Mouse (Mus musculus): ENCODE results near the gene Nr2e1. TPM values are rescaled to one million over a fixed set of nuclear protein-coding genes. Genes with fewer than 3 reads are reported as not detected.

The Nr2e1 gene
- polyA plus RNA-seq, 1 experiment from 2014 or later: 117 TPM

DNA sequence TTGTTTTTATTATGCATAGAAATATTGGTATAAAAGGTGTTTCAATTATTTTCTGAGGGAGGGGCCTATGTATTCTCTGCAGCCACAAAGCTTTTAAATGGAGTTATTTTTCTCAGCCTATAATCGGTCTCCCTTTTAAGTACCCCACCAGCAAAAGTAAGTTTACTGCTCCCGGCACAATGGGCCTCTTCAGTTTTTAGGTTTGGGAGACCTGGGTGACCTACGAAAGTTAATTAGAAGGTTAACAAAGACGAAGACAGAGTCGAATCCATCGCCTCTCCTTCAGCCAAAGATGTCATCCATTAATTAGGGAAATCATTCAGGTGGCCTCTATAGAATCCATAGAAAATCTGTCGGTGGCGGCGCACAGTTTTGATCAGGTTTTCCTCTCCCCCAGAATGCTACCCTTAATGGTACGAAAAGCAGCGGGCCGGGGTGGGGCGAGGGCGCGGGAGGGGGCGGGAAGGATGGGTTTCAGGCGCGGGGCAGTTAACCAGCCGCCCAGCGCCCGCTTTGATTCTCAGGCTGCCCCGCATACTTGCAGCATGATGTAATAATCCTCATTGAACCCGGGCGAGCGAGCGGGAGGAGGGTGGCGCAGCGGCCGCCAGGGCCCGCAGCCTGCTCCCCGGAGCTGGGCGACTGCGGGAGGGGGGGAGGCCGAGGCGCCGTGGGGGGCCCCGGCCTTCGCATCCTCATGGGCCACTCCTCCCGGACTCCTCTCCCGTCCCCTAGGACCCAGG is 30.4 kb upstream of the Nr2e1 start:
- DNase-seq (ENCODE audit: low spot score) (peak; percentile 95), ATAC-seq (replicated peaks; ENCODE audit: low FRiP score) (peak; percentile 87)
- Histone ChIP-seq H3K4me1 (replicated peaks; ENCODE audit: control insufficient read depth, insufficient read depth, low read length) (peaks cover 23% of the 10 kb centered on the region), H3K27ac (ENCODE audit: low read depth, low read length) (peak overlapping the region; percentile 68), H3K4me3 (ENCODE audit: low read depth, low read length) (peak overlapping the region; percentile 28), H3K9me3 (ENCODE audit: control insufficient read depth, low read length) (no peaks in the 10 kb centered on the region), H3K9ac (ENCODE audit: low read length) (peak overlapping the region; percentile 58; the same call in 1 of the 2 replicates), H3K27me3 (ENCODE audit: control insufficient read depth, insufficient read depth, low read length) (no peaks in the 10 kb centered on the region; the same call in none of the 2 replicates), H3K4me2 (ENCODE audit: low read depth, low read length, severe bottlenecking) (peak overlapping the region; percentile 51), H3K36me3 (ENCODE audit: control insufficient read depth, insufficient read depth, low read length) (no peaks in the 10 kb centered on the region)
- under 1% methylated on average over 39 of the region's 40 CpGs for WGBS

DNA sequence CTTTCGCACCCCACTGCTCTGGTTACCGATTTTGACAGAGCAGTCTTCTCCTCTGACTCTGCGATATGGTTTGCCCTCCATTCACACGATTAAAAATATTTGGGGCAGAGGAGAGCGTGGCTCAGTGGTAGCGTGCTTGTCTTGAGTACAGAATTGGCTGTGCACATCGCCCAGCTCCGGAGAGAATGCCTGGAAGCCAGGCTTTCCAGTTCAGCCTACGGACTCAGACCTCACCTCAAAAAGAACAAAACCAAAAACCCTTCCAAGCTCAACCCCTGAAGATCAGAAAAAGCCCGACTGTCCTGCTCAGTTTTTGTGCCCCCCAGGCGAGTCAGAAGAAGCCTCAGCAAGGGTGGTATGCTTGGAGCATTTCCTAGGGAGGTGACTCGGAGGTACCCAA is 29.6 kb upstream of the Nr2e1 start:
- no peak for ATAC-seq (replicated peaks; ENCODE audit: low FRiP score)
- no peak overlapping the region for H3K4me3 ChIP-seq (ENCODE audit: low read depth, low read length)
- peak overlapping the region; percentile 68 for H3K27ac ChIP-seq (ENCODE audit: low read depth, low read length)

DNA sequence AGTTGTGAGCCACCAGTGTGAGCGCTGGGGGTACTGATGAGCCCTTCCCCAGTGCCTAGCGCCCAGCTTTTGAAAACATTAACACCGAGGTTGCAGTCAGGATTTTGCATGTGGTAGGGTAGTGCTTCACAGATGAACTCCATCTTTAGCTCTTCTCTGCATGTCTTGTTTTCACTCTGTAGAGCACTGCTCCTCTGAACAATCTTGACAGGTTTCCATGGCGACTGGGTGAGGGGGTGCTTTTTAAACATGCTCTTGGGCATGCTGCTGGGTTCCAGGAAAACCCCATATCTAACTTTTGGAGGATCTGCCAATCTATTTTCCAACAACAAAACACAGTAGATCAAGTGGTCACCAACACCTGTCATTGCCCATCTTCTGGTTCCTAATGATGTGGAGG is 23.3 kb upstream of the Nr2e1 start:
- H3K9me3 ChIP-seq (ENCODE audit: control insufficient read depth, low read length): peaks cover 8% of the 10 kb centered on the region
- no peak for DNase-seq (ENCODE audit: low spot score)
- no peak overlapping the region for H3K27ac ChIP-seq (ENCODE audit: low read depth, low read length)
- H3K4me3 ChIP-seq (ENCODE audit: low read depth, low read length): no peak overlapping the region
- H3K36me3 ChIP-seq (ENCODE audit: control insufficient read depth, insufficient read depth, low read length): no peaks in the 10 kb centered on the region; the same call in 1 of the 2 replicates
- WGBS: 81% methylated on average over 4 of the region's 4 CpGs
- H3K4me1 ChIP-seq (replicated peaks; ENCODE audit: control insufficient read depth, insufficient read depth, low read length): no peaks in the 10 kb centered on the region
- ATAC-seq (replicated peaks; ENCODE audit: low FRiP score): no peak
- H3K27me3 ChIP-seq (ENCODE audit: control insufficient read depth, insufficient read depth, low read length): no peaks in the 10 kb centered on the region
- no peak overlapping the region for H3K9ac ChIP-seq (ENCODE audit: low read length)
- H3K4me2 ChIP-seq (ENCODE audit: low read depth, low read length, severe bottlenecking): no peak overlapping the region

More for the DNA sequence above, 29.6 kb upstream of the Nr2e1 start:
- WGBS: 5% methylated on average over 12 of the region's 12 CpGs
- Histone ChIP-seq H3K36me3 (ENCODE audit: control insufficient read depth, insufficient read depth, low read length) (no peaks in the 10 kb centered on the region), H3K9ac (ENCODE audit: low read length) (peak overlapping the region; percentile 16; the same call in 1 of the 2 replicates), H3K9me3 (ENCODE audit: control insufficient read depth, low read length) (no peaks in the 10 kb centered on the region; the same call in 1 of the 2 replicates), H3K27me3 (ENCODE audit: control insufficient read depth, insufficient read depth, low read length) (no peaks in the 10 kb centered on the region; the same call in none of the 2 replicates), H3K4me1 (replicated peaks; ENCODE audit: control insufficient read depth, insufficient read depth, low read length) (peaks cover 17% of the 10 kb centered on the region), H3K4me2 (ENCODE audit: low read depth, low read length, severe bottlenecking) (peak overlapping the region; percentile 51)
- DNase-seq (ENCODE audit: low spot score): no peak

DNA sequence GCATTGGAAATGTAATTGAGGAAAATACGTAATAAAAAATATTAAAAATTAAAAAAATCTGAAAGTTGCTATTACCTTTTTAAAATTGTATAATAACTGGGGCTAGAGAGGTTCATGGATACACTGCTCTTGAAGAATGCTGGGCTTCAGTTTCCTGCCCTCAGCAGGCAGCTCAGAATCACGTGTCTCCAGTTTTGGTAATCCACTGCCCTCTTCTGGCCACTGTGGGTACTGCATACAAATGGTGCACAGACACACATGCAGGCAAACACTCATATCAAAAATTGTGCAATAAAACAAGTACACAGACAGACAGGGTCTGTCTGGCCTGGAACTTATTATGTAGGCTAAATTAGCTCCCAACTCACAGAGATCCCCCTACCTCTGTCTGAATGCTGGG is 21.4 kb upstream of the Nr2e1 start:
- 78% methylated on average over 2 of the region's 2 CpGs for WGBS
- Histone ChIP-seq H3K4me2 (ENCODE audit: low read depth, low read length, severe bottlenecking) (no peak overlapping the region), H3K9me3 (ENCODE audit: control insufficient read depth, low read length) (peaks cover 8% of the 10 kb centered on the region), H3K27me3 (ENCODE audit: control insufficient read depth, insufficient read depth, low read length) (no peaks in the 10 kb centered on the region), H3K4me1 (replicated peaks; ENCODE audit: control insufficient read depth, insufficient read depth, low read length) (no peaks in the 10 kb centered on the region), H3K27ac (ENCODE audit: low read depth, low read length) (no peak overlapping the region), H3K4me3 (ENCODE audit: low read depth, low read length) (no peak overlapping the region), H3K36me3 (ENCODE audit: control insufficient read depth, insufficient read depth, low read length) (no peaks in the 10 kb centered on the region; the same call in 1 of the 2 replicates), H3K9ac (ENCODE audit: low read length) (no peak overlapping the region)
- DNase-seq (ENCODE audit: low spot score): no peak
- ATAC-seq (replicated peaks; ENCODE audit: low FRiP score): no peak

DNA sequence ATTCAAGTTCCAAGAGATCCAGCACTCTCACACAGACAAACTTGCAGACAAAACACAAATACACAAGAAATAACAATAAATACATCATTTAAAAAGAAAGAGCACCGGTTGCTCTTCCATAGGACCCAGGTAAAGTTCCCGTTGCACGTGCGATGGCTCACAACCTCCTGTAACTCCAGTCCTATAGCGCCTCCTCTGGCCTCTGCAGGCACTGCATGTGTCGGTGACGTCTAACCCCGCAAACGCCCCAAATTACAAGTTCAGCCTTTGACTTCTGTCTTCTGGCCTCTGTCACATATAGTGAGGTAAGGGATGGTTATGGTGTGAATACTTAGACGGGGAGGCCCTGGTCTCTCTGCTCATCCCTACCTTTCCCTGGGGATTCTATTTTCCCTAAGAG is 18.1 kb upstream of the Nr2e1 start:
- Histone ChIP-seq H3K4me2 (ENCODE audit: low read depth, low read length, severe bottlenecking) (no peak overlapping the region), H3K4me1 (replicated peaks; ENCODE audit: control insufficient read depth, insufficient read depth, low read length) (no peaks in the 10 kb centered on the region), H3K9me3 (ENCODE audit: control insufficient read depth, low read length) (peaks cover 5% of the 10 kb centered on the region), H3K9ac (ENCODE audit: low read length) (no peak overlapping the region), H3K27me3 (ENCODE audit: control insufficient read depth, insufficient read depth, low read length) (no peaks in the 10 kb centered on the region), H3K27ac (ENCODE audit: low read depth, low read length) (no peak overlapping the region), H3K4me3 (ENCODE audit: low read depth, low read length) (no peak overlapping the region), H3K36me3 (ENCODE audit: control insufficient read depth, insufficient read depth, low read length) (no peaks in the 10 kb centered on the region; the same call in 1 of the 2 replicates)
- 34% methylated on average over 10 of the region's 10 CpGs for WGBS
- peak; percentile 67 for DNase-seq (ENCODE audit: low spot score)
- no peak for ATAC-seq (replicated peaks; ENCODE audit: low FRiP score)

DNA sequence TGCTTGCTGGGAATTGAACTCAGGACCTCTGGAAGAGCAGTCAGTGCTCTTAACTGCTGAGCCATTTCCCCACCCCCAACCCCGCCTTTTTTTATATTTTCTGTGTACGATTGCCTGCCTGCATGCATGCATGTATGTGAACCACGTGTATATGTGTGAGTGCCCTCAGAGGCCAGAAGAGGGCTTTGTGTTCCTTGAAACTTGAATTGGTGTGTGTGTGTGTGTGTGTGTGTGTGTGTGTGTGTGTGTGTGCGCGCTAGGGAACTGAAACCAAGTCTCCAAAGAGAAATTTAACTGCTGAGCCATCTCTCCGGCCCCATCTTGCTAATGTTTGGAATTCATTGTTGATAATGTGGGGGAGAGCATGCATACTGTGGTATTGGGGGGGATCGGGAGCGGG is 15.2 kb upstream of the Nr2e1 start:
- no peaks in the 10 kb centered on the region for H3K9me3 ChIP-seq (ENCODE audit: control insufficient read depth, low read length)
- no peak overlapping the region for H3K4me3 ChIP-seq (ENCODE audit: low read depth, low read length)
- no peak overlapping the region for H3K27ac ChIP-seq (ENCODE audit: low read depth, low read length)
- DNase-seq (ENCODE audit: low spot score) (no peak), ATAC-seq (replicated peaks; ENCODE audit: low FRiP score) (no peak)
- 88% methylated on average over 8 of the region's 8 CpGs for WGBS
- no peaks in the 10 kb centered on the region for H3K36me3 ChIP-seq (ENCODE audit: control insufficient read depth, insufficient read depth, low read length)
- H3K4me1 ChIP-seq (replicated peaks; ENCODE audit: control insufficient read depth, insufficient read depth, low read length): peaks cover 4% of the 10 kb centered on the region; the same call in 1 of the 2 replicates
- no peaks in the 10 kb centered on the region for H3K27me3 ChIP-seq (ENCODE audit: control insufficient read depth, insufficient read depth, low read length)
- no peak overlapping the region for H3K9ac ChIP-seq (ENCODE audit: low read length)
- H3K4me2 ChIP-seq (ENCODE audit: low read depth, low read length, severe bottlenecking): no peak overlapping the region

DNA sequence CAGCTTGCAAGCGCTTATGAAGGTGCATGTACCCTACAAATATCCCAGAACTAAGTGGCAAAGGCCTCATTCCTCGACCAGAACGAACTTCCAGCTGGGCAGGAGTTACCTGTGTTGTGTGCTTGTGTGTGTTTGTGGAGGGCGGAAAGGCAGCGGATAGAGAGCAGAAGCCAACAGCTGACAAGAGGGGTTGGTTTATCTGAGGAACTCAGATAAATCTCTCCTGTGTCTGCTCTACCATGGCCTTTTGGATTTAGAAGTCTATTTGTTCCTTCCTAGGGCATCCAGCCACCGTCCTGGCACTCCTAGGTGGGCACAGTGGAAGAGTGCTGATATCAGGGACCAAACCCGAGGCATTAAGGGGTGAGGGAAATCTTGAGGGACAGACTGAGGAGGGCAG is 9.8 kb upstream of the Nr2e1 start:
- Histone ChIP-seq H3K4me2 (ENCODE audit: low read depth, low read length, severe bottlenecking) (no peak overlapping the region), H3K9ac (ENCODE audit: low read length) (no peak overlapping the region), H3K27ac (ENCODE audit: low read depth, low read length) (no peak overlapping the region), H3K4me1 (replicated peaks; ENCODE audit: control insufficient read depth, insufficient read depth, low read length) (peaks cover 35% of the 10 kb centered on the region; the same call in 1 of the 2 replicates), H3K4me3 (ENCODE audit: low read depth, low read length) (no peak overlapping the region), H3K36me3 (ENCODE audit: control insufficient read depth, insufficient read depth, low read length) (no peaks in the 10 kb centered on the region), H3K9me3 (ENCODE audit: control insufficient read depth, low read length) (no peaks in the 10 kb centered on the region), H3K27me3 (ENCODE audit: control insufficient read depth, insufficient read depth, low read length) (peaks cover 12% of the 10 kb centered on the region)
- DNase-seq (ENCODE audit: low spot score) (no peak), ATAC-seq (replicated peaks; ENCODE audit: low FRiP score) (no peak)
- WGBS: 24% methylated on average over 7 of the region's 7 CpGs

DNA sequence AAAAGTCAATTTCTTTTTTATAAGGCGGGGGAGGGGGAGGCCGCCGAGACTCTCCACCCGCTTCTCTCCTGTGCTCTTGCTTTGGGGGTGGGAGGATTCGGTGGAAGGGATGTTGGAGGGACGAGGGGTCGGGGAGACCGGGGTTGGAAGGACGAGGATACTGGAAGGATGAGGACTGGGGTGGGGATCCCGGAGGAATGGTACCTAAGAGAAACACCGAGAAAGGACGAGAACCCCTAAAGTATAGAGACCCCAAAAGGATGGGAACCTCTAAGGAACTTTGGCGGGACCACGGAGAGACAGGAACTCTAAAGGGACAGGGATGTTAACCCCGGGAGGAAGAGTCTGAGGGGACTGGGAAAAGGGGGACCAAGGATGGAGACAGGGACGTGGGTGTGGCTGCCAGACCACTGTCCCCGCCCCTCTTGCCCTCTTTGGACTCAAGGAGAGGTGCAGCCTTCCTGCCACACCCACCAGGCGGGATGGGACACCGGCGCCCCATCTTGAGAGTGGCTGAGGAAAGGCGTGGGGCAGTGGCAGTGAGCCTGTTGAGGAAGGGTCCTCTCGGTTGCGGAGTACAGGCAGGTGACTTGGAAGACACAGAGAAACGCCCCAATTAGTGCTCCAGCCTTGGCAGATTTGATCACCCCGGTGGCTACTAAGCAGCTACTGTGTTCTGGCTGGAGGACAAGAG is 8.7 kb upstream of the Nr2e1 start:
- Histone ChIP-seq H3K9ac (ENCODE audit: low read length) (peak overlapping the region; percentile 58), H3K4me2 (ENCODE audit: low read depth, low read length, severe bottlenecking) (peak overlapping the region; percentile 63), H3K4me1 (replicated peaks; ENCODE audit: control insufficient read depth, insufficient read depth, low read length) (peaks cover 36% of the 10 kb centered on the region; the same call in 1 of the 2 replicates), H3K27ac (ENCODE audit: low read depth, low read length) (peak overlapping the region; percentile 7; the same call in 1 of the 2 replicates), H3K27me3 (ENCODE audit: control insufficient read depth, insufficient read depth, low read length) (peaks cover 16% of the 10 kb centered on the region), H3K4me3 (ENCODE audit: low read depth, low read length) (peak overlapping the region; percentile 33), H3K9me3 (ENCODE audit: control insufficient read depth, low read length) (no peaks in the 10 kb centered on the region), H3K36me3 (ENCODE audit: control insufficient read depth, insufficient read depth, low read length) (no peaks in the 10 kb centered on the region)
- ATAC-seq (replicated peaks; ENCODE audit: low FRiP score) (peak; percentile 44), DNase-seq (ENCODE audit: low spot score) (peak; percentile 79)
- 0% methylated on average over 25 of the region's 25 CpGs for WGBS
